In the genomic region with DNA sequence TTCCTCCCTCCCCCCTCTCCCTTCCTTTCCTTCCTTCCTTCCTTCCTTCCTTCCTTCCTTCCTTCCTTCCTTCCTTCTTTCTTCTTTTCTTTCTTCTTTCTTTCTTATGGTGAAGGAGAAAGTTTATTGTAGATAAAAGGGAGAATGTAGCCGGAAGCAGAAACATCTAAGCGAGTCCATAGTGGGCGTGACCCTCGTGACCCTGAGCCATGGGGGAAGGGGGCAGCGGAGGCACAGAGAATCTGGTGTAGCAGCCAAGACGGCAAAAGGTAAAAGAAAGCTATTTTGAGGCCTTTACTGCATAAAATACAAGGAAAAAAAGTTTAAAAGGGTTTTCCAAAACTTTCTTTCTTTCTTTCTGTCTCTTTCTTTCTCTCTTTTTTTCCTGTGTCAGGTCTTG, we compare ENCODE assay signal across 20 mouse cellular contexts.
"Had no signal": no experiment of that assay in that cellular context is flagged by ENCODE, and none has a peak within 500 bp of the region (broad histone marks: within the 10 kb centered on the region; RNA-seq: fewer than 3 reads in every experiment).

No protein-coding gene starts in this region.

- H3K9ac ChIP-seq: kidney, embryonic 15.5 days; limb, embryonic 12.5 days; limb, embryonic 15.5 days; liver, embryonic 14.5 days; liver, postnatal 0 days; lung, embryonic 14.5 days; stomach, embryonic 15.5 days had no signal

- ATAC-seq: liver, postnatal 0 days; lung, postnatal 0 days had no signal

- H3K27me3 ChIP-seq: kidney, embryonic 15.5 days; limb, embryonic 15.5 days; neural tube, embryonic 13.5 days; stomach, embryonic 15.5 days had no signal

- H3K4me3 ChIP-seq: kidney, embryonic 15.5 days; left cerebral cortex, adult 2 months; limb, embryonic 12.5 days; limb, embryonic 15.5 days; neural tube, embryonic 13.5 days; stomach, embryonic 15.5 days had no signal

- H3K4me2 ChIP-seq: liver, embryonic 11.5 days; lung, embryonic 14.5 days had no signal

- H3K27ac ChIP-seq: kidney, embryonic 15.5 days; left cerebral cortex, adult 2 months; limb, embryonic 12.5 days; liver, embryonic 14.5 days; macrophage; stomach, embryonic 15.5 days had no signal

- H3K4me1 ChIP-seq: stomach, embryonic 15.5 days had no signal

- DNase-seq: kidney, adult 8-10 months; kidney, postnatal 10 days; kidney, postnatal 36 days; layer of hippocampus, postnatal 36 days; left cerebral cortex, postnatal 4 days; liver, postnatal 0 days; lung, embryonic 14.5 days; right cerebral cortex, postnatal 25 days; spleen, adult 18-20 months; thymus, postnatal 25 days had no signal

- H3K36me3 ChIP-seq: kidney, embryonic 15.5 days; limb, embryonic 12.5 days; limb, embryonic 15.5 days; neural tube, embryonic 13.5 days; stomach, embryonic 15.5 days had no signal

- H3K9me3 ChIP-seq: kidney, embryonic 15.5 days; limb, embryonic 12.5 days; limb, embryonic 15.5 days; neural tube, embryonic 13.5 days; stomach, embryonic 15.5 days had no signal
